Mouse (Mus musculus): ENCODE measurements around the gene Gpatch11.

- TF ChIP-seq POLR2A (IDR thresholded peaks at IDR 0.05; ENCODE audit: control insufficient read depth, extremely low read depth, insufficient read depth, low read length, poor library complexity): no peak
- no peak for TF ChIP-seq CTCF (IDR thresholded peaks at IDR 0.05; ENCODE audit: borderline replicate concordance, control insufficient read depth, extremely low read depth, insufficient read depth, low read length, poor library complexity)
These were observed 41.0 kb upstream of the Gpatch11 start for GRCm38 (mm10) chr17:78794390-78794789.
